Mouse (Mus musculus) G1E (cell line): ENCODE results near the gene Eef1akmt3. TPM values are rescaled to one million over a fixed set of nuclear protein-coding genes. Genes with fewer than 3 reads are reported as not detected.

Experiments used
- ATAC-seq: 2 replicates; pipeline ENCODE4 v1.8.0; 2016; ENCODE audit warnings: mild to moderate bottlenecking; ENCODE audit not compliant: insufficient number of reproducible peaks, poor library complexity, low FRiP score, severe bottlenecking; ENCODE audit errors: extremely low read depth
- DNase-seq: peaks from one replicate; pipeline ENCODE4 v3.0.0; 2012; ENCODE audit warnings: low spot score
- H3K27me3 ChIP-seq: 2 replicates; pipeline ENCODE4 v1.6.1; 2012; ENCODE audit warnings: mild to moderate bottlenecking, low read length, inconsistent platforms; ENCODE audit not compliant: insufficient read depth
- H3K36me3 ChIP-seq: replicated peaks from 2 replicates; pipeline ENCODE3; 2012; ENCODE audit warnings: mild to moderate bottlenecking, inconsistent platforms
- H3K4me1 ChIP-seq: 2 replicates; pipeline ENCODE4 v1.6.1; 2012; ENCODE audit warnings: low read depth, low read length, inconsistent platforms, mixed read lengths; ENCODE audit not compliant: insufficient read depth
- H3K4me3 ChIP-seq: 2 replicates; pipeline ENCODE4 v1.5.1; 2012; ENCODE audit warnings: low read depth, mild to moderate bottlenecking, inconsistent platforms, low read length, moderate library complexity, mixed read lengths
- H3K9me3 ChIP-seq: replicated peaks from 2 replicates; pipeline ENCODE4 v1.6.1; 2012; ENCODE audit warnings: inconsistent platforms
- CTCF ChIP-seq: IDR thresholded peaks from 2 replicates; pipeline ENCODE4 v1.5.1; 2012; ENCODE audit warnings: low read depth, low read length, inconsistent platforms, mixed read lengths
- GATA1 ChIP-seq: IDR thresholded peaks from 2 replicates; pipeline ENCODE4 v1.6.1; 2012; ENCODE audit warnings: borderline replicate concordance, low read length, inconsistent platforms, mixed read lengths
- GATA2 ChIP-seq: IDR thresholded peaks from 2 replicates; pipeline ENCODE4 v1.6.1; 2012; ENCODE audit warnings: low read depth, low read length, inconsistent platforms, borderline replicate concordance
- POLR2AphosphoS5 ChIP-seq: IDR thresholded peaks from 2 replicates; pipeline ENCODE4 v1.6.1; 2012; ENCODE audit warnings: low read depth, low read length, inconsistent platforms; ENCODE audit not compliant: insufficient replicate concordance
- TAL1 ChIP-seq: conservative IDR thresholded peaks from 2 replicates; pipeline ENCODE4 v1.6.1; 2012; ENCODE audit warnings: low read depth, low read length, inconsistent platforms, mixed read lengths
- polyA plus RNA-seq: library from polyadenylated mRNA; stranded (reverse); fragments of >175 nt; gene quantifications from 2 replicates; pipeline ENCODE4 v1.2.3, GENCODE M21; 2012
- total RNA-seq, 2 experiments: library from RNA; stranded (forward) in 1 of 2; stranded (reverse) in 1 of 2; fragments of 200-1000 nt in 1 of 2; fragments of >200 nt in 1 of 2; fragmentation: Nextera tagmentation in 1 of 2; gene quantifications; 2 replicates each; pipeline ENCODE4 v1.2.3; 2014 to 2017

The Eef1akmt3 gene
- total and polyA plus RNA-seq, 3 experiments = 0.11 to 0.68 (median 0.17) TPM

DNA sequence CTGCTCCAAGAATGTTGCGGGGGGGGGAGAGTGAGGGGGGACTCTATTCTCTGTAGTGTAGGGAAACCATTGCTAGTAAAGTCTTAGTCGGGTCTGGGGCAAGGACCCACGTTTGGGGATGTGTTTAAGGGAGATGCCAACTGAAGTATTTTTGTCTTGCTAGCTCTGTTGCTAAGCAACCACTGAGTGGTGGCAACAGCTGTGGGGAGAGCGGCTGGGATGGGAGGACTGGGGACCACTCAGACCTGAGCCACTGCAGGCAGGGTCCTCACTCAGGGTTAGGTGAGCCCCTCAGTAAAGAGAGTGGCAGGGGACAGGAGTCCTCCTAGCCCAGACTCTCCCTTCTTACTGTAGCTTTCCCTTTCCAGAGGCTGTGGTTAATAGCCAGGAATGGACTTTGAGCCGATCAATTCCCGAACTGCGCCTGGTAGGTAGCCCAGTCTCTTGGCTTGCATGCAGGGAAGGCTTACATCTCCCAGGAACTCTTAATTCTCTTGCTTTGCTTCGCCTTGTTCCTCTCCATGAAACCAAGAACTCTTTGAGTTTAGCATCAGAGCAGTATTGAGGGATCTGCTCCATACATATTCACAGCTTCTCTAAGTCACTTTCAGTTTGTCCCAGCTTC lies 40.8 kb upstream of the Eef1akmt3 start:
- DNase-seq (no peak), ATAC-seq (no peak)
- Histone ChIP-seq H3K36me3 (no peaks in the 10 kb centered on the region), H3K9me3 (peaks cover 9% of the 10 kb centered on the region), H3K27me3 (peaks cover 83% of the 10 kb centered on the region), H3K4me3 (no peak overlapping the region), H3K4me1 (no peaks in the 10 kb centered on the region; the same call in 1 of the 2 replicates)
- TF ChIP-seq GATA2 = no peak
- no peak for TF ChIP-seq CTCF
- TF ChIP-seq TAL1 = no peak
- no peak for TF ChIP-seq GATA1
- no peak for TF ChIP-seq POLR2AphosphoS5

DNA sequence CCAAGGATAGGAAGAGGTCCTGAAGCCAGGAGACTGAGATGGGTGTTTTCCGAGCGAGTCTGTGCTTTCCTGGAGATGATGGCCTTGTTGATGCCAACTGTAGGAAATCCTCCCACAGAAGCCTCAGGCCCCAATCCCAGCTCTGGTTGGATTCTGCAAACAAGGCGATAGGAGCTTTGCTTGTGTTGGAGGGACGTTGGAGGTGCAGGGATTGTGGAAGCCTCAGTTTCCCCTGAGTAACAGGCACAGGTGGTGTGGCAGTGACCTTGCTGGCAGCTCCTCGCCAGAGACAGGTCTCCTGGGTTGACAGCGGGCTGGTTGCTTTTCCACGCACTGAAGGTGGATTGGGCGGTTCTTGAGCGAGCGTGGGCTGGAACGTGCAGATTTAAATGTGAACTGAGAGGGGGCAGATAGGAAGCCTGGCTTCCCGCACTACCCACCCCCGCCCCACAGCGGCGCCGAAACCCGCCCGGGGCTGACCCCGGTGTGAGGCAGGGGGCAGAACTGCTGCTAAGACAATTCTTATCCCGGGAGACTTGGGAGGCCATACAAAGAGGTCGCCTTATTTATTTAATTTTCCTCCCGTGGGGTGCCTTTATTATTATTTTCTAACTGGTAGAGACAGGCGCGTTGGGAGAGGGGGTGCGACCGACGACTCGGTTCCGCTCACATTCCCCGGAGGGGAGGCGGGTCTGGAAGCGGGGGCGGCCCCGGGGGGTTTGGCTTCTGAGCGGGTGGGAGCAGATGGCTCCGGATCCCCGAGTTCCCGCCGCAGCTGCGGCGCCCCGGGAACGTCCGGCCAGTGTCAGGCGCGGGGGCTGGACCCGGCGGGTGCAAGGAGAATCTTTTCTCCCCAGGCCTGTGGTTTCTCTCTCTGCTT lies 39.8 kb upstream of the Eef1akmt3 start:
- Histone ChIP-seq H3K27me3 (peaks cover 86% of the 10 kb centered on the region), H3K4me1 (no peaks in the 10 kb centered on the region; the same call in 1 of the 2 replicates), H3K4me3 (no peak overlapping the region), H3K36me3 (no peaks in the 10 kb centered on the region), H3K9me3 (peaks cover 7% of the 10 kb centered on the region)
- TF ChIP-seq TAL1 = no peak
- no peak for TF ChIP-seq POLR2AphosphoS5
- TF ChIP-seq GATA1 = no peak
- ATAC-seq = no peak
- no peak for DNase-seq

DNA sequence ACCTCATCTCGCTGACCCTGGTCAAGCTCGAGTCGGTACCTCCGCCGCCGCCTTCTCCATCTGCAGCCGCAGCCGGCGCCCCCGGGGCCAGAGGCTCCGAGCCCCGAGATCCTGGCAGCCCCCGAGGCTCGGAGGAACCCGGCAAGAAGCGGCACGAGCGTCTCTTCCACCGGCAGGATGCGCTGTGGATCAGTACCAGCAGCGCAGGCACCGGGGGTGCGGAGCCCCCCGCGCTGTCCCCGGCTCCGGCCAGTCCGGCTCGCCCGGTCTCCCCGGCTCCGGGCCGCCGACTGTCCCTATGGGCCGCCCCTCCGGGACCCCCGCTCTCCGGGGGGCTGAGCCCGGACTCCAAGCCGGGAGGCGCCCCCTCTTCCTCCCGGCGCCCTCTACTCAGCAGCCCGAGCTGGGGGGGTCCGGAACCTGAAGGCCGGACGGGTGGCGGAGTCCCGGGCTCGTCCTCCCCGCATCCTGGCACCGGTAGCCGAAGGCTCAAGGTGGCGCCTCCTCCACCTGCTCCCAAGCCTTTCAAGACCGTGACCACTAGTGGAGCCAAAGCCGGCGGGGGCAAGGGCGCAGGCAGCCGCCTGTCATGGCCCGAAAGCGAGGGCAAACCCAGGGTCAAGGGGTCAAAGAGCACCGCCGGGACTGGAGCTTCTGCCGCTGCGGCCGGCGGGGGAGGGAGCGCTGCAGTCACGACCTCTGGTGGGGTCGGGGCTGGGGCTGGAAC lies 38.5 kb upstream of the Eef1akmt3 start:
- no peaks in the 10 kb centered on the region for H3K36me3 ChIP-seq
- no peak for TF ChIP-seq POLR2AphosphoS5
- no peak for TF ChIP-seq GATA2
- TF ChIP-seq GATA1 = no peak
- no peak for TF ChIP-seq TAL1
- TF ChIP-seq CTCF = no peak
- H3K4me1 ChIP-seq = peaks cover 7% of the 10 kb centered on the region; the same call in 1 of the 2 replicates
- peaks cover 89% of the 10 kb centered on the region for H3K27me3 ChIP-seq
- DNase-seq (no peak), ATAC-seq (no peak)
- peaks cover 7% of the 10 kb centered on the region for H3K9me3 ChIP-seq
- no peak overlapping the region for H3K4me3 ChIP-seq

DNA sequence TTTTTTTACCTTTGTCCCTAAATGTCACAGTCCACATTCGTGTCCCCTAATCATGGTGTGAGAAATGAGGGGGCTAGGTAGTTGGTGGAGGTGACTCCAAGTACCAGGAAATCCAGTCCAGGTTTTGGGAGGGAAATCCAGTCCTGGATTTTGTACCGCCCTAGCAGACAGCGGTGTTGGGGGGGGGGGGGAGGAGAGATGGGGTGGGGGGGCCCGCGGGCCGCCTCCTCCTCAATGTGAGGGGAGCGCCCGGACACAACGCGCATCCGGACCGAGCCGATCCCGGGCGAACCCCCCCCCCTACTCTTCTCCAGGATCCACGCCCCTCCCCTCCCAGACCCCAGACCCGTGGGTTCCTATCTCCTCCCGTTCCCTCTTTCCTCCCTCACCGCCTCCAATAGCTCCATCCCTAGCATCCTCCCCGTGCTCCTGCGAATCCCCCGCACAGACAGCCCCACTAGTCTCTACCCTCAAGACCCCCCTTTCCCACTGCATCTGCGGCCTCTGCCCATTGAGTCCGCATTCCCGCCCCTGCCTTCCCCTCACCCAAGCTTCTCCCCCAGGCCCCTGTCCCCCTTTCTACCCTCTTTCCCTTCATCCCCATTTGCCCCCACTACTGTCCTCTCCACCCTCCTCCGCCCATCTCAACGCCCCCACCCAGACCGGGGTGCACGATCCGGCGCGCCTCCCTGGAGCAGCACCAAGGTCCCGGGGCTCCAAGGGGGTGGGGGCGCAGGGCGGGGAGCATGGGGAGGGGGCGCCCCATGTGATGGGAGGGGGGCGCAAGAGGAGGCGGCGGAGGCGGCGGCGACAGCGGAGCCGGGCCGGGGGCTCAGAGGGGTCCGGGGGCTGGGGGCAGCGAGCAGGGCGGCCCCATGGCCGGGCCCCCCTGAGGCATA lies 37.6 kb upstream of the Eef1akmt3 start:
- Histone ChIP-seq H3K36me3 (no peaks in the 10 kb centered on the region), H3K4me3 (no peak overlapping the region), H3K9me3 (peaks cover 7% of the 10 kb centered on the region), H3K27me3 (peaks cover 87% of the 10 kb centered on the region), H3K4me1 (peaks cover 7% of the 10 kb centered on the region; the same call in 1 of the 2 replicates)
- ATAC-seq = no peak
- DNase-seq = no peak
- TF ChIP-seq GATA2 (no peak), TAL1 (no peak), CTCF (no peak), GATA1 (no peak), POLR2AphosphoS5 (no peak)

DNA sequence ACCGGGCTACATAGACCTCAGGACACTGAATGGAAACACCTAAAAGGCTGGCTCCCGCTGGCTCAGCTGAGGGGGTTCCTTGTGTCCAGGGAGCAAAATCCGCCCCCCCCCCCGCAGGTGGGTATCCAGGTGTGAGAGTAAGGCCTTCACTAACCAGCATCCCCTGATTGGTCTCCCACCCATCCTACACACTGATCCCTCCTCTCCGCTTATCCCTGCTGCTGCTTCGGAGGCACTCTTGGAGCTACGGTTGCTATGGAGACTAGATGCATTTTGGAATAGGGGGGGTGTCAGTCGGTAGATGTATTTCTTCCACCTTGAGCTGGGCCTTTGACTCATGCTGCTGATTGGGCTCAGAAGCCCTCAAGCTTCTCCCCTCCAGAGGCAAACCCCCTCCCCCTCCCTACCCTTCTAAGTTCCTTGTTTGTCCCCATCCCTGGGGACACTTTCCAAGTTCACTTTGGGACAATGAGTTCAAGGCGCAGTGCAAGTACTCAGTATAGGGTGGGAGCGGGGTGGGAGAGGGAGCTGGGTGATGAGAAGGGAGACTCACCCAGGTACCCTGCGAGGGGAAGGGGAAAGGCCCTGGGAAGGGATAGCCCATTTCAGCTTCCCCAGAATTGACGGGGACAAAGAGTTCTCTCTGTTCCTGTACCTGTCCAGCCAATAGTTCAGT lies 36.8 kb upstream of the Eef1akmt3 start:
- Histone ChIP-seq H3K27me3 (peaks cover 79% of the 10 kb centered on the region), H3K36me3 (no peaks in the 10 kb centered on the region), H3K9me3 (peaks cover 7% of the 10 kb centered on the region), H3K4me3 (no peak overlapping the region), H3K4me1 (peaks cover 7% of the 10 kb centered on the region; the same call in 1 of the 2 replicates)
- DNase-seq = no peak
- no peak for ATAC-seq
- no peak for TF ChIP-seq POLR2AphosphoS5
- TF ChIP-seq TAL1 = no peak
- TF ChIP-seq GATA2 = no peak
- TF ChIP-seq GATA1 = no peak
- TF ChIP-seq CTCF = no peak
